Mouse (Mus musculus) right cerebral cortex, postnatal 36 days (tissue): ENCODE data around the gene Klf11.
"Not testable (repeated sequence)": the region's sequence is repeated elsewhere in the genome, so short reads cannot be mapped to it uniquely, and the experiment has no call there.

ENCODE experiments used
- DNase-seq, 2 experiments: peaks; one replicate each; pipeline ENCODE4 v3.0.0; 2022; ENCODE audit warnings: low spot score in 2 of 2, mixed read lengths in 1 of 2

The Klf11 gene

GRCm38 (mm10) chr12:24654065-24654862, 3.2 kb downstream of the Klf11 start:
- no peak for DNase-seq

DNA sequence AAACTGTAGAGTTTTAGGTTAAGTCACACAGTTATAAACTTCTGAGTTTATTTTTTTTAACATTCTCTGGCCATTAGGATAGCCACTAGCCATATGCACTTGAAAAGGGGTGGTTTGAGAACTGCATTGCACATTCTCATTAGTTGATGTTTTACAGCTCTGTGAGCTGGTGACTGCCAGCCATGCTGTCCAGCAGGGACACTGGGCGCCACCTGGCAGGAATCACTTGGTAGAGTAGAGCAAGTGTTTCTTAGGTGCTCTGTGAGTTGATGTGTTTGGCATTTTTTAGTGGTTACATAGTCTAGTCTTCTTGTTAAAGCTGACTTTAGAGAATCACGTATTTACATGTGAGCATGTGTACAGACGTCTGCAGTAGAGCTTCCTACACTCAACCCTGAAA, 5.4 kb downstream of the Klf11 start:
- DNase-seq = no peak

DNA sequence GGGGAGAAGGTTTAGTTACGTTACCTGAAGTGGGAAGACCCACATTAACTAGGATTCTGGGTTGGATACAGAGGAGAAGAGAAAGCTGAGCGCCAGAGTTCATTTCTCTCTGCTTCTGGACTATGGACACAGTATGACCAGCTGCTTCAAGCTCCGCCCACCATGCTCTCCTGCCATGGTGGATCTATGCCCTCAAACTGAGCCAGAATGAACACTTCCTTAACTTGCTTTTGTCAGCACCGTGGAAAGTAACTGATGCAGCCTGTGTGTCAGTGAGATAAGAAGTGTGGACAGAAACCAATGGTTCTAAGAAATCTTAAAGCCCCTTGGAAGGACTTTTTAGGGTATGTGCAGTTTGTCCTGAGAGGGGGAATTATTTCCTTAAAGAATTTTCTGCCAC, 7.9 kb downstream of the Klf11 start:
- DNase-seq = no peak

DNA sequence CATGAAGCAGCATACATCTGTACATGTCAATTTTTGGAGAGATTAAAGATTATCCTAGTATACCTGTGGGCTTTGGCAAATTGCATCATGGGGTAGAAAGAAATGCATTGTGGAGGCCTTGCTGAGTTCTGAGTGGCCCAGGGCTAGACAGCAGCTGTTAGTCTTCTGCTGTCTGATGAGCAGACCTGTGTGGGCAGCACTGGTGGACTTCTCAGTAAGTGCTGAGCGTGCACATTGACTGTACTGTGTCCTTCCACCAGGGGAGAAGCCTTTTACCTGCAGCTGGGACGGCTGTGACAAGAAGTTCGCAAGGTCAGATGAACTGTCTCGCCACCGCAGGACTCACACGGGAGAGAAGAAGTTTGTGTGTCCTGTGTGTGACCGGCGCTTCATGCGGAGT, 8.8 kb downstream of the Klf11 start:
- no peak for DNase-seq

DNA sequence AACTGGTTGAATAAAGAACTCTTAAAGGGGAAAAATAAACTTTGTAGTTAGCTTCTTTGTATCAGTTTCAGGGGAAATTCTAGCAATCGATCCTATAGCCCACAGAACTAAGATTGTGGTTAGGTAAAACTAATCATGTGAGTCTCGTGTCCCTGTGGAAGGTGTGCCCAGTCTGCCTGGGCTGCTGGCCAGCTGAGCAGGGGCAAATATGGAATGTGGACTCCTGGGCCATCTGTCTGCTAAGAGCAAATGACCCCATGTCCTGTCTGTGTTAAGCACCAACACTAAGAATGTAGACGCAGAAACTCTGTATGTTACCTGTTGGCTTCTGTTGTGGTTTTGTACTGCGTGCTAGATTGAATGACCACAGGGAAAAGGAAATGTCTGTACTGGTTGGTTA, 10.0 kb downstream of the Klf11 start:
- DNase-seq = no peak

GRCm38 (mm10) chr12:24662131-24662530, 11.1 kb downstream of the Klf11 start:
- no peak for DNase-seq

DNA sequence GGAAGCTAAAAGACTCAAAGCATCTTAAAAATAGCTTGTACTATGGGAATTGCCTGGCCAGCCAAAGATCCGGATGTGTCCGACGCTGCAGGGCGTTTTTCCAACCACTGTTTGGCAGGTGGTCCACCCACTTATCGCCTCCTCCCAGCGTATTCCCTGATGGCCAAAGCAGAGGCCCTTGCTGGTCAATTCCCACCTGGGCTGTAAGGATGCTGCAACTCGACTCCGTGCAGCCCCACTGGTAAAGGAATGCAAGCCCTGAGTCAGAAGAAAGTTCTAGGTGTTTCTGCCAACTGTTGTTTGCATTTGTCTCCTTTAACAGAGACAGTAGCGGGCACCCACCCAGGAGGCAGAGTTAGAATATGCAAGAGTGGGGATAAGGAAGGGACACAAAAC, 29.0 kb downstream of the Klf11 start:
- DNase-seq = peak; percentile 18 to 36

- DNase-seq = no peak
Measured at GRCm38 (mm10) chr12:24680492-24681285, 29.6 kb downstream of the Klf11 start.

DNA sequence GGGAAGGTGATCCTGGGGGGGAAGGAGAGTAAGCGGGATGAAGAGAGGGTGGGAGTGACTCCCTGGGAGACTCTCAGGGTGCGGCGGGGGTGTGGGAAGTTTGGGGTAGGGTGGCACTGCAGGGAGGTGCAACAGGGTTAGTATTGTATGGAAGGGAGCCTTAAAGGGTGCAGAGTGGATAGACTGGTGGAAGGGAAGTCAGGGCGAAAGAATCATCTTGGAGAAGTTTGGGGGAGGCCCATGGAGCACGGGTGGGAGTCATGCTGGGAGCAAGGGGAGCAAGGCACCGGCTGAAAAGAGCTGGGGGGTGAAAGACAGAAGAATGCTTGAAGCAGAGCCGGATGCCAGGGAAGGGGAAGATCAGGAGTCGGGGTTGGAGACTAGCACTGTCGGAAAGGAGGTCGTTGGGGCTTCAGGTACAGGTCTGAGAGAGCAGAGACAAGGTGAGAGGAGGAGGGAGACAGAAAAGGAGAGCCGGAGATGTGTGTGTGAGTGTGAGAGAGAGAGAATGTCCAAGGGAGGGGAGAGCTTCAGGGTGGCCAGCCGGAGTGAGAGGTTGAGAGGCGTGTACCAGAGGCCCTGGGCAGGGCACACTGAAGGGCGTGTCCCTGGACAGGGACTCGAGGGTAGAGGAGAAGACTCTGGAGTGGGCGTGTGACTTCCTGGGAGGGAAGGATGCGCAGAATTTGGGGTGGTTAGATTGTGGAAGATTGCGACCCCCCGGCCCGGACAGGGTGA, 30.4 kb downstream of the Klf11 start, which contains the start of gene Cys1:
Gene Cys1, minus strand, starts transcription at position 528 of the 738 bp plus-strand sequence.
- DNase-seq = no peak

DNA sequence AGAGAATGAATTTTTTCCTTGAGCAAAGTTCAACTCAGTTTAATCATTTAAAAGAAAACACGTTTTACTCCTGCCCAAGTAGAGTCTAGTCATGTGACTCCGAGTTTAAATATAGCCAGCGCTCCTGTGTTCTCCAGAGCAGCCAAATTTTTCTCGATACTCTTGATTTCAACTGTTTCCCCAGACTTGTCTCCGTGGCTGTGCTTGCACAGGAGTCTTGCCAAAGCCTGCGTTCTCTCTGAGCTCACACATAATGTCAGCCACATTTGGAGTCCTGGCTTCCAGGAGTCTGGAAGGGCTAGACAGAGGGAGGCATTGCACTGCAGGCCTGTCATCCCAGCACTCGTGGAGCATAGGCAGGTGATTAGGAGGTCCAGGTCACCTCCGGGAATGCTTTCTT, 31.5 kb downstream of the Klf11 start:
- DNase-seq = peak; percentile 33 to 47

GRCm38 (mm10) chr12:24683461-24683860, 32.4 kb downstream of the Klf11 start:
- no peak for DNase-seq

DNA sequence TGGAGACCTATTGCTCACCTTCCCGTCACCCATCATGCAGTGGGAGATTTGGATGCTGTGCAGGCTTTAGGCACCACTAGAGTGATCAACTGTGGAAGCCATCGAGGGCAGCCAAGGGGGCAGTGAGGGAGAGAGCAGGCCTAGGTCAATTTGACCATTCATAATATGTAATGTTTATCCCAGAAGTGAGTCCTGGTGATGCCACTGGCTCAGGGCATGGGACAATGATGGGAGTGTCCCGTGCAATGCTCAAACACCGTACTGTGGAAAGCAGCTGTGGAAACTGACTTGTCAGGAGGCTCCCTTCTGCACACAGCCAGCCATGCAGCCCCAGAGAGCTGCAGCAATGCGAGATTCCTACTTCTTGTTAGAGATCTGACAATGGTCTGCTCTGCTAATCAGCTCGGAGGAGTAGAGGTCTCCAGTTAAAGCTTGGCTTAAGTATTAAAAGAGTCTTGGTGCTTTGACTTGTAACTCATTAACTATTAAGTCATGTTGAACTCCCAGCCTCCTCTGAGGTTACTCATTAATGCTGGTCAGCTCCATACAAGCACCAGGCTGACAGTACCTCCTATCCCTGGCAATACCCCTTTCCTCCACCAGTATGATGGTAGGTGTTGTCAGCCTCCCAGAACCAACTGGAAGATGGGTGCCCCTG, 35.1 kb downstream of the Klf11 start:
- DNase-seq = no peak

GRCm38 (mm10) chr12:24686696-24687346, 35.7 kb downstream of the Klf11 start:
- DNase-seq = no peak

GRCm38 (mm10) chr12:24690351-24690750, 39.3 kb downstream of the Klf11 start:
- DNase-seq = no peak

- peak; percentile 57 to 73 for DNase-seq
Measured at GRCm38 (mm10) chr12:24696500-24697483, 45.7 kb downstream of the Klf11 start.

GRCm38 (mm10) chr12:24697484-24698204, 46.6 kb downstream of the Klf11 start:
- no peak for DNase-seq

DNA sequence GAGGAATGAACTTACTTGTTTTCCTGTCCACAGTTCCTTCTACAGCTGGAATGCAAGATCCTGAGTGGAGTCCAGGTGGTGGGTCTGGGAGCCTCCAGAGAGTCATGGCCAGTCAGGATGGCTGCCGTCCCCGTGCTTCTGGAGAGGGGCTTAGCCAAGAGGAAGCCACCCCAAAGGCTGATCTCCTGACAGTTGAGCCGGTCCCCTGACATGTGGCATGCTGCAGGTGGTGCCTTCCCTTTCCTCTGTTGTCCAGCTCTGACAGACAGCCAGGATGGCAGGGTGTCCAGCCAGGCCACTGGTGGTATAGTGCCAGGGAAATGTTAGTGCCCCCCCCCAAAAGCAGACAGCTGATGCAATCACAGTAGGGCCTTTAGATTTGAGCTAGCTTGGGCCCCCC, 47.4 kb downstream of the Klf11 start:
- no peak for DNase-seq

DNA sequence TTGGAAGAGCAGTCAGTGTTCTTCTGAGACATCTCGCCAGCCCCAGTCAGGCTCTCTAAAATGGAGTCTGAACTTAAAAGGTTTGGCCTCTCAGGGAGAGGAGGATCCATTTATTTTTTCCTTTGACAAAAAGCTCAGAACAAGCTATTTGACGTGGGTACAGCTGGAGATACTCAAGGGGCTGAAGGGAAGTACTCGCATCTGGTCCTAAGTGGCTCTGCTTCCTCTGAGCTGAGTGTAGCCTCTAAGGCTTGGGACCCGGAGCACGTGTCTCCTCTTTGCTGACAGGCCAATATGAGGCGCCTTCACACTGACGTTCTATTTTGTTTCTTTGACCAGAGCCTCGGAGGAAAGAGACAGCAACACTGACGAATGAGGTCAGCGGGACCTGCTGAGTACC, 48.5 kb downstream of the Klf11 start:
- DNase-seq = no peak

GRCm38 (mm10) chr12:24701621-24702020, 50.5 kb downstream of the Klf11 start:
- DNase-seq = not testable (repeated sequence)
